Mouse (Mus musculus) 3134 (cell line): ENCODE data around the gene Psme1.

Experiments
- DNase-seq: peaks from one replicate; pipeline ENCODE4 v3.0.0-alpha.2; 2011; ENCODE audit warnings: low spot score; ENCODE audit not compliant: insufficient read length; ENCODE audit errors: extremely low read depth

Gene Psme1

DNA sequence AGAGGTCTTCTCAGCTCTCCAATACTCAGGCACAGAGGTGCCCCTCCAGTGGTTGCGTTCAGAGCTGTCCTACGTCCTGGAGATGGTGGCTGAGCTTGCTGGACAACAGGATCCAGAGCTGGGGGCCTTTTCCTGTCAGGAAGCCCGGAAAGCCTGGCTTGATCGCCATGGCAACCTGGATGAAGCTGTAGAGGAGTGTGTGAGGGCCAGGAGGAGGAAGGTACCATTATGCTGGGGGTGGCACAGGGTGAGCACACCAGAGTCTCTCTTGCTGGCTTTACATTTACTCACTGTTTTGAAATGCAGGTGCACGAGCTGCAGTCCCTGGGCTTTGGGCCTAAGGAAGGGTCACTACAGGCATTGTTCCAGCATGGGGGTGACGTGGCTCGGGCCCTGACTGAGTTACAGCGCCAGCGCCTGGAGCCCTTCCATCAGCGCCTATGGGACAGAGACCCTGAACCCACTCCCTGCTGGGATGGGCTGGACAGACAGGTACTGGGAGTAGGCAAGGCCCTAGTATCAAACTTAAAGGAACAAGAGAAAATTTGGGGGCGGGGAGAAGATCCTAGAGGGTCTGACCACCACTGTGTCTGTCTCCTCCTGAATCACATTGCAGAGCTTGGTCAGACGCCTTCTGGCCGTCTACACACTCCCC, 18.2 kb downstream of the Psme1 start:
- no peak for DNase-seq

DNA sequence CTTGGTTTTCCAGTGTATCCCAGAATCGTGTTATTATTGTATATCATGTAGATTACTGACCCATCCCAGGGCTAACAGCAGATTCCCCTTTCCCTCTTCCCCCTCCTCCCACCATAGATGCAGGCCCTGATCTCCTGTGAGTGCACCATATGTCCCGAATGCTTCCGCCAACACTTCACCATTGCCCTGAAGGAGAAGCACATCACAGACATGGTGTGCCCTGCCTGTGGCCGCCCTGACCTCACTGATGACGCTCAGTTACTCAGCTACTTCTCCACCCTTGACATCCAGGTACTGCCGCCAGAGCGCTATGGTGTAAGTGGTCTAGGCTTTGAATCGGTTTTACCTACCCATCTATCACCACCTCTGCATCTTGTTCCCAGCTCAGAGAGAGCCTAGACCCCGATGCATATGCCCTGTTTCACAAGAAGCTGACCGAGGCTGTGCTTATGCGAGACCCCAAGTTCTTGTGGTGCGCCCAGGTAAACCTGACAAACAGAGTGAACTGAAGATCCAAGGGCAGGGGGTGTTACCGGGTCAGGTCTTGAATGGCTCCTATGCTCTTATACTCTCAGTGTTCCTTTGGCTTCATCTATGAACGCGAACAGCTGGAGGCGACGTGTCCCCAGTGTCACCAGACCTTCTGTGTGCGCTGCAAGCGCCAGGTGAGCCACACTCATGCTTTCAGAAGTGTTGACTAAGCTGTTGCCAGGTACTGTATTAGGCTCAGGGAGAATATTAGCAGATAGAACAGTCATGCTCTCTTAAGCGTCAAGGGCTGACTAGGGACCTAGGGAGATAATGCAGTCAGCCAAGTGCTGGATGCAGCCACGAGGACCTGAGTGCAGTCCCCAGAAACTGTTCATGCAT, 20.8 kb downstream of the Psme1 start:
- DNase-seq = no peak

DNA sequence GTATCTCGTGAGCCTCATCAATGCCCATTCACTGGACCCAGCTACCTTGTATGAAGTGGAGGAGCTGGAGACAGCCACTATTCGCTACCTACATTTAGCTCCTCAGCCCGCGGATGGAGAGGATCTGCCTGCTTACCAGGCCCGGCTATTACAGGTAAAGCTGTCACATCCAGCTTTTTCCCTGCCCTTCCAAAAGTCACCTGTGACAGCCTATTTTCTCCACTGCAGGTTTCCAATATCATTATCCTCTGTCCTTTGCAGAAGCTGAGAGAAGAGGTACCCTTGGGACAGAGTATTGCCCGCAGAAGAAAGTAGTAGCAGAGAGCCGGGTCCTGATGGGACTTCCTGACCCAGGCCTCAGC, 25.3 kb downstream of the Psme1 start, which contains the start of gene Irf9:
TSS of gene Irf9 (plus strand) at position 301 of the 362 bp plus-strand sequence.
- DNase-seq = no peak

DNA sequence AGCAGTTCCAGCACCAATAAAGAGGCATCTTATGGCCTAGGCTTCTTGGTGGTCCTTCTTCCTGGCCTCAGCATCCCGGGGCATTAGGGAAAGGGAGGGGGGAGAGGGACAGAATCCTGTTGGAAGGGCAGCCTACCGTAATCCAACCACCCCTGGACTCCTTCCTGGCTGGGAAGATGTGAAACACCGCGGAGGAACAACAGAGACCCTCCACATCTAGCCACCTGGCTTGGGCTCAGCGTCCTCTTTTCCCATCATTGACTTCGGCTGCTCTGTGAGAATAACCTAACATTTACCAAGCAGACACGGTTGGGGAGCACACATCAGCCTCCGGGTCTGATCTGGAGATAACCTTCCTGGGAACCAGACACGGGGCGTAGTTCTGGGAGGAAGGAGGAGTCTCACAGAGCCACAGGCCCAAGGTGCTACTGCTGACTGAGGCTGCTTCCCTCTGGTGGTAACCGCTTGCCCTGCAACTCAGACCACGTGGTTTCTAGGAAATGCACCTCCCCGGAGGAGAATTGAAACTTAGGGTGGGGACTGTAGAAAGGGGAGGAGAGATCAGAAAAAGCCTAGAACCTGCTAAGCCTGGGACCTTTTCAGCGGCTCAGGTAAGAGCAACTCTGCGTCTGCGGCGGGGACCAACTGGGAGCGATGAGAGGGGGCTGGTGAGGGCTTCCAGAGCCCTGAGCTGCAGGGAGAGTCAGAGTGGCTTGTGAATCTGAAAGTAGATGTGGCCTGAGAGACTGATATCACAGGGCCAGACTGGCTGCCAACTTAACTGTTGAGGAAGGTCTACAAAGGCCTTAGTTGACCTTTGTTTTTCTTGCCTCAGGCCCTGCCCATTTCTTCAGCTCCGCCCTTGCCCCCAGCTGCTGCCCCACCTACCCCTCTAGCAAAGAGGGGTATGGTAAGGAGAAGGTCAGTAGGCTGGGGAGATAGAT, 26.0 kb downstream of the Psme1 start:
- peak; percentile 62 for DNase-seq

DNA sequence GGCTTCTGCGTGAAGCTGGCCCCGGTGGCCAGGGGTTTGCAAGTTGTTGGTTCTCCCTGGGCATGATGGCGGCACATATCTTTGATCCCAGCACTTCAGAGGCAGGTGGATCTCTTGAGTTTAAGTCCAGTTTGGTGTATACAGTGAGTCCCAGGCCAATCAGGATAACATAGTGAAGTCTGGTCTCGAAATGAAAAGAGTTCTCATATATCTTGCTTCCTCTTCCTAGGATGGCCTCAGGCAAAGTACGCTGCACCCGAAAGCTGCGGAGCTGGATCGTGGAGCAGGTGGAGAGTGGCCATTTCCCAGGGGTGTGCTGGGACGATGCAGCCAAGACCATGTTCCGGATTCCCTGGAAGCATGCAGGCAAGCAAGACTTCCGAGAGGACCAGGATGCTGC, 26.9 kb downstream of the Psme1 start:
- DNase-seq = no peak

DNA sequence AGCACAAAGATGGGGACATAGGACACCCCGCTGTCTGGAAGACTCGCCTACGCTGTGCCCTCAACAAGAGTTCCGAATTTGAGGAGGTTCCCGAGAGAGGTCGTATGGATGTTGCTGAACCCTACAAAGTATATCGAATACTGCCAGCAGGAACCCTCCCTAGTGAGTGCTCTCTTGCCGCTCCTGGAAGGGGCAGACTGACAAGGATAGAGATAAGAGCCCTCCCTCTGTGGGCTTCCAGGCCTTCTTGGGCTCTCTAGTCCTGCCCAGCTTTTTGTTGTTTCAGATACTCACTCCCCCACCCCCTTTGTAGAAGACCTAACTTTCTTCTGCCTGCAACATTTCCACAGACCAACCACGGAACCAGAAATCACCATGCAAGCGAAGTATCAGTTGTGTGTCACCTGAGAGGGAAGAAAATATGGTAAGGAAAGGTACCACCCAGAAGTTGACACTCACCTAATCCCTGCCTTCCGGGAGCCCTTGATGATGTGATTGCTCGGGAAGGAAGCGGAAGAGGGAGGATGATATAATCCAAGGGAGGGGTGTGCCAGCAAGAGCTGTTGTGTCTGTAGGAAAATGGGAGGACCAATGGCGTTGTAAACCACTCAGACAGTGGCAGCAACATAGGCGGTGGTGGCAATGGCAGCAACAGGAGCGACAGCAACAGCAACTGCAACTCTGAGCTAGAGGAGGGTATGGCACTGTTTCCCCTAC, 28.0 kb downstream of the Psme1 start:
- no peak for DNase-seq

DNA sequence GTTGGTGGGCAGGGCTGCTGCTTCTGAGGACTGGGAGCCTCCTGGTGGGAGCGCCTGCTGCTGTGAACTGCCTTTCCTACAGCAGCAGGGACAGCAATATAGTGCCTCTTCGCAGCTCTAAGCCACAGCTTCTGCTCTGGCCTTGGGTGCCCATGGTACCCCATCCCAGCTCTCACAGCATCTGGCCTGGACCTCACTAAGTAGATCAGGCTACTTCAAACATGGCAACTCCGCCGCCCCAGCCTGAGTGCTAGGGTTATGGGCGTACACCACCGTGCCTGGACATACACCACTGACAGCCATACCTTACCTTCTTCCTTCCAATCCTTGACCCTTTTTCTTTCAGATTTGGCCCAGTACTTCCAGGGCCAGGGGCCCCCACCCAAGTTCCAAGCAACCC, 30.4 kb downstream of the Psme1 start:
- DNase-seq = no peak

DNA sequence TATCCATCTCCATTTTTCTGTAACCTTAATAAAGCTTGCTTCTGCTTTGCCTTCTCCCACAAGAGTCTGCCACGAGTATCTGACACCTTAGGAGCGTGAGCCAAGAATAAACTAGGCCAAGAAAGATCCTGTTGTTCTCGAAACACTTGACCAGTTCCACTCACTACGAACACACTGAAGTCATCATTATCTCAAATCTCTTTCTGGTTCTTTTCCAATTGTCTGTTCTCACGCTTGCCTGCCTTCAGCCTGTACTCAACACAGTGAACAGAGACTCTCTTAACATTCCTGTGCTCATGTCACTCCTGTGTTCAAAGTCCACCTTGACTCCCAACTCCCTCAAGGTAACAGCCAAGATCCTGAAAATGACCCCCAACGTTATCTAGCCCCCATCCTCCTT, 35.4 kb downstream of the Psme1 start:
- no peak for DNase-seq

DNA sequence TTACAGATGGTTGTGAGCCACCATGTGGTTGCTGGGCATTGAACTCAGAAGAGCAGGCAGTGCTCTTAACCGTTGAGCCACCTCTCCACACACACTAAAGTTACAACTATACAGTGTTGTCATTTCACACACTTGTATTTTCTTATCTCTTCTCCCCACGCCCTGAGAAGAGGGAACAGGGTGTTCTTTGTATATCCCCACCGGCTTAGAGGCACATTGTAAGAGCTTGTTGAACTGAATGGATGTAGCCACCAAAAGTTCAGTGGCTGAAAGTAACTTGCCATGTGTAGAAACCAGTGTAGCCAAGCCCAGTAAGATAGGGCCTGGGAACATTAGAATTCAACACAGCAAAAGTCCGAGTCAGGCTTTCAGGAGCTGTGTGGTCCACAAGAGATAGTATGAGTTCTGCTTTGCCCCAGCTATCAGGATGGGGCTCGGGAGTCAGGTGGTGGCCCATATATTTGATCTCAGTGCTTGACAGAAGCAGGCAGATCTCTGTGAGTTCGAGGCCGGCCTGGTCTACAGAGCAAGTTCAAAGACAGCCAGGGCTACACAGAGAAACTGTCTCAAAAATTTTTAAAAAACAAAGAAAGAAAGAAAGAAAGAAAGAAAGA, 36.7 kb downstream of the Psme1 start:
- DNase-seq = no peak

DNA sequence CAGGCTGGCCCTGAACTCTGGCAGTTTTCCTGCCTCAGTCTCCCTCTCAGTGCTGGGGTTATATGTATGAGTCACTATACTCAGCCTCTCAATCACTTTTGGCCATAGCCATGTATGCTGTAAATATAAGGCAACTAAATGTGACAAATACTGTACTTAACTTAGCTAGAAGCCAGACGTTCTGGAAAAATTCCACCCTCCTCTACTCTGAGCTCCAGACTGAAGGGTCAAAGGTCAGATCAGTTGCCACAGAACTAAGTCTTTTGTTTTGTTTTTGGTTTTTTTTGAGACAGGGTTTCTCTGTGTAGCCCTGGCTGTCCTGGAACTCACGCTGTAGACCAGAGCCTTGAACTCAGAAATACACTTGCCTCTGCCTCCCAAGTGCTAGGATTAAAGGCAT, 38.0 kb downstream of the Psme1 start:
- DNase-seq = no peak

DNA sequence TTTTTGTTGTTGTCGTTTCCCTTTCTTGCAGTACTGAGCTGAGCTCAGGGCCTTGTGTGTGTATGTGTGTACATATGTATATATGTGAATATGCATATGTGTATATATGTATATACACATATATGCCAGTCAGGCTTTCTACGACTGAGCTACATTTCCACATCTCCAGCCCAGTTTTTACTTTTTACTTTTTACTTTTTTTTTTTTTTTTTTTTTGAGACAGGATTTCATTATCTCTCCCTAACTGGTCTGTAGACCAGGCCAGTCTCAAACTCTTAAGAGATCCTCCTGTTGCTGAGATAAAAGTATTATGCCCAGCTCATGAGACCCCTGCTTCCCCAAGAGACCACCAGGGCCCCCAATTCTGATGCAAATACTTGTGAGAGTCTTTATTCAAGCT, 38.9 kb downstream of the Psme1 start:
- DNase-seq = no peak

DNA sequence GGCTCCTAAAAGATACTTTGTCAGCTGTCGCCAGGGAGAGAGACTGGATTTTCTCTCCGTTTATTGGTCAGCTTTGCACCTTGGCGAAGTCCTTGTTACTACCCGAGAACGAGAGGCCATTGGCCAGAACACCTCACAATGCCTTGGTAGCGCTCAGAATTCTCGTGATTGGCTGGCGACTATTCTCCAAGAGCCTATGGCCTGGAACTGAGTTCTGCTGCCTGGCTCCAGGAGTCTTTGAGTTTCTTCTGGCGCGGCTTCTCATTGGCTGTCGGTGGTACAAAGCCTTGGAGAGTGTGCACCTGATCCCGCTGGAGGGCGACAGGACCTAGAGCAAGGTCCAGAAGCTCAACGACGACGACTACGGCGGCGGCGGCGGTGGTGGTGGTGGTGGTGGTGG, 39.9 kb downstream of the Psme1 start, which contains the start of gene Rec8:
TSS of gene Rec8 (plus strand) at position 216 of the 400 bp plus-strand sequence.
- DNase-seq = no peak

DNA sequence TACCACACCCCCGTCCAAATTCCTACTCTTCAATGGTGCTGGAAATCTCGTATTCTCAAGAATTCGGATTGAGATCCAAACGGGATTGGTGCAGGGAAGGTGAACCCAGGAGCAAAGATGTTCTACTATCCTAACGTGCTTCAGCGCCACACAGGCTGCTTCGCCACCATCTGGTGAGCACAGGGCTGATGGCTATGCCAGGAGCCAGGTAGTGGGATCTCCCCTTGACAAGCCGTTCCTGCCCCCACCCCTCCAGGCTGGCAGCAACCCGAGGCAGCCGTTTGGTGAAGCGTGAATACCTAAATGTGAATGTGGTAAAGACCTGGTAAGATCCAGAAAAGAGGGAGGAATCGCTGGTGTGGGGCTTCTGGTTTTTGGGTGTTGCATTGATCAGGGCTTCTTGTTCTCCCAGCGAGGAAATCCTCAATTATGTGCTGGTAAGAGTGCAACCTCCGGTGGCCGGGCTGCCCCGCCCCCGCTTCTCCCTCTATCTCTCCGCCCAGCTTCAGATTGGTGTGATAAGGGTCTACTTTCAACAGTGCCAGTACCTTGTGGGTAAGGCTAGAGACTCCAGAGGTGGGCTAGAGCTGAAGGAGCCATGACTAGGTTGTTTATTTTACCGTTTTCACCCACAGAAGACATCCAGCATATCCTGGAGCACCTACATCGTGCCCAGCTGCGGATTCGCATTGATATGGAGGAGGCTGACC, 40.7 kb downstream of the Psme1 start:
- DNase-seq = no peak

DNA sequence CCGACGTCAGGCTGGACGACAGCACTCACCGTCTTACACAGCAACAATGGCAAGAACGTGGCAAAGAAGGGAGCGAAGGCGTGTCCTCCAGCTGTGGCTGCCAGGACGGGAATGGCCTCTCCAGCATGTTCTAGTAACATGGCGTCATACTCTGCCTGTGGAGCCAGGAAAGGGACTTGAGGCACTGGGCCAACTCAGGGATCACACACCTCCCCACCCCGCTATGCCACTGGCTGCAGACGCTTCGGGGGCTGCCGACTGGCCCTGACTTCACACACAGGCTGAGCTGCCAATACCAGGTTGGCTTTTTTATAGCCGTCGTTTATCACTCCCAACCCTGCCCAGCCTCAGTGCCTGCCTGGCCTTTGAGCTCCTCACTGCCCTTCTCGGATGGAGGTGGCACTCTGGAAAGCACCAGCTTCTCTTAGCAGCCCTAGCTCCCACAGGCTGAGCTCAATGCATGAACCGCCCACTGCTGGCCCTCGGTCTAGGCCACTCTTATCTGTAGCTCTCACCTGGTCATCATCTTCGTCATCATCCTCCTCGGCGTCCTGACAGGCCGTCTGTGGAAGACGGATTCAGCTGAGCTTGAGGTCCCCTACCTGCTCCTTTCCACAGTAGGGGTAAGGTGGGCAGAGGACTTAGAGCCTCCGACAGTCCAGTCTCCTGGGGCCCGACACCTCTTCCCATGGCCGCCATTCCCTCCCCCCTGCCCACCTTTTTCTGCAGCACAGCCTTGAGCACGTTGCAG, 50.3 kb downstream of the Psme1 start:
- DNase-seq = no peak

DNA sequence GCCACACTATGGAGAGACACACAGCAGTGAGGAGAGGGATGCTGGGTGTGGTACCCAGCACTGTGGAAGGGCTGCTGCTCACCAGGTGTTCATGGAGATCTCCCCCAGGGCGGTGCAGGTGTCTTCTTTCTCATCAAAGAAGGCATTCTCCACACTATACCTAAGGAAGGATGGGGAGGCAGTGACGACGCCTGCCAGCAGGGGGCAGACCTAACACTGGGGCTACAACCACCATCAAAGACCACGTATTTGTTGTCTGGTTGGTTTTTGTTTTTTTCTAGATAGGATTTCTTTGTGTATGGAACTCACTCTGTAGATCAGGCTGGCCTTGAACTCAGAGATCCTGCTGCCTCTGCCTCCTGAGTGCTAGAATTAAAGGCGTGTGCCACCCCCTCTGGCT, 51.4 kb downstream of the Psme1 start:
- no peak for DNase-seq
